ENCODE assay signal across 20 mouse cellular contexts in the genomic region with DNA sequence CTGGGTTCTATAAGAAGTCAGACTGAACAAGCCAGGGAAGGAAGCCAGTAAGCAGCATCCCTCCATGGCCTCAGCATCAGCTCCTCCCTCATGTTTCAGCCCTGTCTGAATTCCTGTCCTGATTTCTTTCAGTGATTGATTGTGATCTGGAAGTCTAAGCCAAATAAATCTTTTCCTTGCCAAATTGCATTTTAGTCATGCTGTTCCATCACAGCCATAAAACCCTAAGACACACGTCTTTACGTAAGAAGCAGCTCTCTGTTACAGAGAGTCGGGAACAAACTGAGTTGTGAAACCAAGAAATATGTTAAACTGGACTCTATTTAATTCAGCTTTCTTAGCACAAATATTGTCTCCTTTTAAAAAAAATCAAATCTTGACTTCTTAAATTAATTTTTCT.
A peak's percentile ranks its signal among the peaks of the same experiment; 100 is the strongest.
DNase-seq lines count a peak whose midpoint lies in the region; ATAC-seq and TF ChIP-seq lines count a peak whose summit lies in the region.
"Had no signal": no experiment of that assay in that cellular context is flagged by ENCODE, and none has a peak within 500 bp of the region (broad histone marks: within the 10 kb centered on the region; RNA-seq: fewer than 3 reads in every experiment).

No protein-coding gene starts in this region.

- no peaks in the 10 kb centered on the region for H3K9me3 ChIP-seq in lung, embryonic 16.5 days (ENCODE audit: control insufficient read depth, low read length)
- H3K9me3 ChIP-seq: embryonic facial prominence, embryonic 12.5 days; forebrain, embryonic 13.5 days; heart, embryonic 13.5 days; hindbrain, embryonic 15.5 days had no signal

- H3K27me3 ChIP-seq in lung, embryonic 16.5 days (ENCODE audit: control insufficient read depth, insufficient read depth, low read depth, low read length), result no peaks in the 10 kb centered on the region
- H3K27me3 ChIP-seq: embryonic facial prominence, embryonic 12.5 days; forebrain, embryonic 13.5 days; heart, embryonic 13.5 days; hindbrain, embryonic 15.5 days had no signal

- H3K4me3 ChIP-seq in layer of hippocampus, adult 2 months, result no peak overlapping the region
- no peak overlapping the region for H3K4me3 ChIP-seq in lung, embryonic 16.5 days (ENCODE audit: low read length)
- no peak overlapping the region for H3K4me3 ChIP-seq in lung, adult 2 months (replicated peaks; ENCODE audit: extremely low read depth, low read depth, low read length)
- H3K4me3 ChIP-seq: embryonic facial prominence, embryonic 12.5 days; forebrain, embryonic 13.5 days; gastrocnemius, adult 2 months; heart, embryonic 13.5 days; hindbrain, embryonic 15.5 days had no signal

- ATAC-seq in lung, embryonic 16.5 days (ENCODE audit: low read depth), result peak; percentile 37; the same call in 1 of the 2 replicates
- no peak for ATAC-seq in activated CD4-positive, CD25-positive, alpha-beta regulatory T cell, adult 4 months
- ATAC-seq: forebrain, embryonic 13.5 days had no signal

- H3K27ac ChIP-seq in layer of hippocampus, adult 2 months, result peak overlapping the region; percentile 78
- no peak overlapping the region for H3K27ac ChIP-seq in lung, embryonic 16.5 days (ENCODE audit: low read length)
- H3K27ac ChIP-seq: embryonic facial prominence, embryonic 12.5 days; forebrain, embryonic 13.5 days; gastrocnemius, adult 2 months; heart, embryonic 13.5 days; hindbrain, embryonic 15.5 days had no signal

- no peak overlapping the region for H3K4me2 ChIP-seq in lung, embryonic 16.5 days (ENCODE audit: low read depth, low read length)
- H3K4me2 ChIP-seq: embryonic facial prominence, embryonic 12.5 days; forebrain, embryonic 13.5 days; heart, embryonic 13.5 days; hindbrain, embryonic 15.5 days had no signal

- H3K36me3 ChIP-seq in lung, embryonic 16.5 days (ENCODE audit: control insufficient read depth, insufficient read depth, low read length), result no peaks in the 10 kb centered on the region
- H3K36me3 ChIP-seq: embryonic facial prominence, embryonic 12.5 days; heart, embryonic 13.5 days; hindbrain, embryonic 15.5 days had no signal

- H3K9ac ChIP-seq in lung, embryonic 16.5 days (ENCODE audit: low read length), result no peak overlapping the region
- H3K9ac ChIP-seq: embryonic facial prominence, embryonic 12.5 days; forebrain, embryonic 13.5 days; heart, embryonic 13.5 days; hindbrain, embryonic 15.5 days had no signal

- WGBS in lung, embryonic 16.5 days, result 64% methylated on average over 3 of the region's 3 CpGs
- WGBS in lung, adult 2 months, result 70% methylated on average over 3 of the region's 3 CpGs

- no peaks in the 10 kb centered on the region for H3K4me1 ChIP-seq in lung, embryonic 16.5 days (replicated peaks; ENCODE audit: control insufficient read depth, insufficient read depth, low read length)
- H3K4me1 ChIP-seq in lung, adult 2 months (ENCODE audit: control insufficient read depth, insufficient read depth, low read length), result no peaks in the 10 kb centered on the region
- H3K4me1 ChIP-seq: embryonic facial prominence, embryonic 12.5 days; heart, embryonic 13.5 days had no signal

- no peak for TF ChIP-seq POLR2A in lung, adult 2 months (IDR thresholded peaks at IDR 0.05; ENCODE audit: borderline replicate concordance, extremely low read depth, low read depth, low read length)
- no peak for TF ChIP-seq POLR2A in brain, embryonic 14.5 days (IDR thresholded peaks at IDR 0.05; ENCODE audit: borderline replicate concordance, extremely low read depth, insufficient read depth, insufficient read length, poor library complexity, severe bottlenecking)

- DNase-seq in layer of hippocampus, adult 2 months (ENCODE audit: low spot score in 2 of 2), result no peak
- DNase-seq in layer of hippocampus, postnatal 14 days (ENCODE audit: low spot score in 2 of 2), result no peak
- DNase-seq in lung, adult 2 months, result no peak
- peak; percentile 59 for DNase-seq in brain, embryonic 14.5 days (ENCODE audit: low read depth)
- peak; percentile 34 for DNase-seq in gonadal fat pad, adult 2 months (ENCODE audit: low read depth)
- DNase-seq: adrenal gland, adult 8-10 months; adrenal gland, postnatal 36 days; cerebellum, adult 11-12 months; cerebellum, adult 9-10 months; cerebellum, postnatal 25 days; gastrocnemius, adult 2 months; gastrocnemius, postnatal 25 days; heart, adult 11 months; heart, postnatal 36 days had no signal

- no peak for TF ChIP-seq CTCF in layer of hippocampus, adult 2 months (conservative IDR thresholded peaks at IDR 0.05)
- TF ChIP-seq CTCF in lung, adult 2 months (IDR thresholded peaks at IDR 0.05; ENCODE audit: insufficient read depth, low read length), result no peak
- no peak for TF ChIP-seq CTCF in brain, embryonic 14.5 days (IDR thresholded peaks at IDR 0.05; ENCODE audit: borderline replicate concordance, extremely low read depth, insufficient read depth, insufficient read length)

Comparison
In these comparisons a context has a peak if more than half of its experiments do, and no peak if none do; other contexts are left out.
1. DNase-seq: peak in brain, embryonic 14.5 days (single experiment) and gonadal fat pad, adult 2 months (single experiment); none in layer of hippocampus, adult 2 months (0 of 2), layer of hippocampus, postnatal 14 days (0 of 2) and lung, adult 2 months (single experiment).